Mouse (Mus musculus): ENCODE results near the gene Psma2. TPM values are rescaled to one million over a fixed set of nuclear protein-coding genes. Genes with fewer than 3 reads are reported as not detected.

Psma2 gene
- total RNA-seq (2014; rRNA removed) (50.3 and 51.8 TPM in 2 replicates), polyA plus RNA-seq (2015; fragmentation: Nextera tagmentation; extraction: Ambion mirVana) (182 and 185 TPM in 2 replicates)

GRCm38 (mm10) chr13:14612926-14613529, at the start of gene Psma2, which contains the start of gene Mrpl32:
Psma2 (plus strand) TSS chr13:14613240.
Mrpl32 (minus strand) TSS chr13:14613165.
- DNase-seq (ENCODE audit: low spot score): peak; percentile 100
- TF ChIP-seq CTCF (IDR thresholded peaks at IDR 0.05; ENCODE audit: low read depth): no peak
- peak; percentile 100 for ATAC-seq
- H3K36me3 ChIP-seq (ENCODE audit: insufficient read depth, low read length): peaks cover 16% of the 10 kb centered on the region; the same call in 1 of the 2 replicates
- H3K27me3 ChIP-seq (ENCODE audit: insufficient read depth, low read length): no peaks in the 10 kb centered on the region
- WGBS: under 1% methylated on average over 42 of the region's 42 CpGs
- peak within 1 kb of the TSS; percentile 99 for H3K4me3 ChIP-seq (ENCODE audit: low read length)
- peak within 1 kb of the TSS; percentile 79 for H3K27ac ChIP-seq
- H3K4me2 ChIP-seq (ENCODE audit: low read depth, low read length): peak within 1 kb of the TSS; percentile 69
- H3K9ac ChIP-seq (replicated peaks; ENCODE audit: low read length): peak within 1 kb of the TSS; percentile 72
- H3K9me3 ChIP-seq (ENCODE audit: low read length): no peaks in the 10 kb centered on the region
- peaks cover 7% of the 10 kb centered on the region; the same call in 1 of the 2 replicates for H3K4me1 ChIP-seq (ENCODE audit: insufficient read depth, low read length)

GRCm38 (mm10) chr13:14574128-14574527, 38.9 kb upstream of the Psma2 start:
- DNase-seq (ENCODE audit: low spot score) (no peak), ATAC-seq (no peak)
- no peak overlapping the region for H3K27ac ChIP-seq
- H3K4me1 ChIP-seq (ENCODE audit: insufficient read depth, low read length): no peaks in the 10 kb centered on the region
- H3K9ac ChIP-seq (replicated peaks; ENCODE audit: low read length): no peak overlapping the region
- no peak overlapping the region for H3K4me2 ChIP-seq (ENCODE audit: low read depth, low read length)
- H3K4me3 ChIP-seq (ENCODE audit: low read length): no peak overlapping the region
- no peaks in the 10 kb centered on the region for H3K36me3 ChIP-seq (ENCODE audit: insufficient read depth, low read length)
- no peak for TF ChIP-seq CTCF (IDR thresholded peaks at IDR 0.05; ENCODE audit: low read depth)
- H3K27me3 ChIP-seq (ENCODE audit: insufficient read depth, low read length): no peaks in the 10 kb centered on the region
- H3K9me3 ChIP-seq (ENCODE audit: low read length): no peaks in the 10 kb centered on the region; the same call in 1 of the 2 replicates

GRCm38 (mm10) chr13:14580392-14580791, 32.6 kb upstream of the Psma2 start:
- Histone ChIP-seq H3K9me3 (ENCODE audit: low read length) (no peaks in the 10 kb centered on the region), H3K4me2 (ENCODE audit: low read depth, low read length) (no peak overlapping the region), H3K4me1 (ENCODE audit: insufficient read depth, low read length) (no peaks in the 10 kb centered on the region), H3K36me3 (ENCODE audit: insufficient read depth, low read length) (no peaks in the 10 kb centered on the region), H3K4me3 (ENCODE audit: low read length) (no peak overlapping the region), H3K27me3 (ENCODE audit: insufficient read depth, low read length) (no peaks in the 10 kb centered on the region), H3K9ac (replicated peaks; ENCODE audit: low read length) (no peak overlapping the region), H3K27ac (no peak overlapping the region)
- ATAC-seq (no peak), DNase-seq (ENCODE audit: low spot score) (no peak)
- TF ChIP-seq CTCF (IDR thresholded peaks at IDR 0.05; ENCODE audit: low read depth): no peak
- WGBS: 75% methylated on average over 3 of the region's 3 CpGs

GRCm38 (mm10) chr13:14602744-14603143, 10.3 kb upstream of the Psma2 start:
- Histone ChIP-seq H3K9me3 (ENCODE audit: low read length) (no peaks in the 10 kb centered on the region), H3K4me1 (ENCODE audit: insufficient read depth, low read length) (no peaks in the 10 kb centered on the region), H3K27me3 (ENCODE audit: insufficient read depth, low read length) (no peaks in the 10 kb centered on the region), H3K4me2 (ENCODE audit: low read depth, low read length) (no peak overlapping the region), H3K9ac (replicated peaks; ENCODE audit: low read length) (no peak overlapping the region), H3K27ac (no peak overlapping the region), H3K4me3 (ENCODE audit: low read length) (no peak overlapping the region), H3K36me3 (ENCODE audit: insufficient read depth, low read length) (no peaks in the 10 kb centered on the region)
- no peak for ATAC-seq
- WGBS: 84% methylated on average over 2 of the region's 2 CpGs
- DNase-seq (ENCODE audit: low spot score): no peak
- TF ChIP-seq CTCF (IDR thresholded peaks at IDR 0.05; ENCODE audit: low read depth): no peak

- no peak for ATAC-seq
- Histone ChIP-seq H3K9ac (replicated peaks; ENCODE audit: low read length) (no peak overlapping the region), H3K9me3 (ENCODE audit: low read length) (no peaks in the 10 kb centered on the region), H3K36me3 (ENCODE audit: insufficient read depth, low read length) (0 out of 2 replicates have a peak, but pooled peaks cover 5% of the 10 kb centered on the region), H3K27ac (no peak overlapping the region), H3K4me2 (ENCODE audit: low read depth, low read length) (no peak overlapping the region), H3K4me1 (ENCODE audit: insufficient read depth, low read length) (peaks cover 7% of the 10 kb centered on the region; the same call in 1 of the 2 replicates), H3K27me3 (ENCODE audit: insufficient read depth, low read length) (no peaks in the 10 kb centered on the region), H3K4me3 (ENCODE audit: low read length) (no peak overlapping the region)
- no peak for TF ChIP-seq CTCF (IDR thresholded peaks at IDR 0.05; ENCODE audit: low read depth)
- DNase-seq (ENCODE audit: low spot score): no peak
These were observed 5.4 kb upstream of the Psma2 start for GRCm38 (mm10) chr13:14607616-14608015.

GRCm38 (mm10) chr13:14612463-14612862, 577 bp upstream of the Psma2 start:
- H3K4me2 ChIP-seq (ENCODE audit: low read depth, low read length): peak overlapping the region; percentile 58
- 6% methylated on average over 10 of the region's 10 CpGs for WGBS

GRCm38 (mm10) chr13:14613553-14613952, 513 bp downstream of the Psma2 start:
- H3K9ac ChIP-seq (replicated peaks; ENCODE audit: low read length): peak overlapping the region; percentile 72
- no peaks in the 10 kb centered on the region for H3K9me3 ChIP-seq (ENCODE audit: low read length)
- H3K4me1 ChIP-seq (ENCODE audit: insufficient read depth, low read length): peaks cover 7% of the 10 kb centered on the region; the same call in 1 of the 2 replicates
- peaks cover 19% of the 10 kb centered on the region; the same call in 1 of the 2 replicates for H3K36me3 ChIP-seq (ENCODE audit: insufficient read depth, low read length)
- no peak for TF ChIP-seq CTCF (IDR thresholded peaks at IDR 0.05; ENCODE audit: low read depth)
- H3K4me2 ChIP-seq (ENCODE audit: low read depth, low read length): peak overlapping the region; percentile 69
- peak overlapping the region; percentile 73 for H3K27ac ChIP-seq
- peak overlapping the region; percentile 99 for H3K4me3 ChIP-seq (ENCODE audit: low read length)
- ATAC-seq (no peak), DNase-seq (ENCODE audit: low spot score) (no peak)
- 3% methylated on average over 9 of the region's 9 CpGs for WGBS
- H3K27me3 ChIP-seq (ENCODE audit: insufficient read depth, low read length): no peaks in the 10 kb centered on the region

More at GRCm38 (mm10) chr13:14612463-14612862, 577 bp upstream of the Psma2 start:
- TF ChIP-seq CTCF (IDR thresholded peaks at IDR 0.05; ENCODE audit: low read depth): no peak
- H3K9ac ChIP-seq (replicated peaks; ENCODE audit: low read length): peak overlapping the region; percentile 67
- H3K4me3 ChIP-seq (ENCODE audit: low read length): peak overlapping the region; percentile 99
- H3K27me3 ChIP-seq (ENCODE audit: insufficient read depth, low read length): no peaks in the 10 kb centered on the region
- H3K27ac ChIP-seq: peak overlapping the region; percentile 79
- peaks cover 7% of the 10 kb centered on the region; the same call in 1 of the 2 replicates for H3K4me1 ChIP-seq (ENCODE audit: insufficient read depth, low read length)
- ATAC-seq (peak; percentile 65), DNase-seq (ENCODE audit: low spot score) (no peak)
- H3K9me3 ChIP-seq (ENCODE audit: low read length): no peaks in the 10 kb centered on the region
- peaks cover 13% of the 10 kb centered on the region; the same call in 1 of the 2 replicates for H3K36me3 ChIP-seq (ENCODE audit: insufficient read depth, low read length)

Data from hindbrain, postnatal 0 days (tissue).